Mouse (Mus musculus): Measurements from ENCODE around the gene Pgbd5.

Gene Pgbd5

GRCm38 (mm10) chr8:124404471-124405260 lies 34.8 kb downstream of the Pgbd5 start:
- TF ChIP-seq GATA4 (IDR thresholded peaks at IDR 0.05; ENCODE audit: insufficient replicate concordance, low read length), result no peak

GRCm38 (mm10) chr8:124403876-124404275 lies 35.6 kb downstream of the Pgbd5 start:
- no peak for TF ChIP-seq GATA4 (IDR thresholded peaks at IDR 0.05; ENCODE audit: insufficient replicate concordance, low read length)

- no peak for TF ChIP-seq GATA4 (IDR thresholded peaks at IDR 0.05; ENCODE audit: insufficient replicate concordance, low read length)
These were observed 40.0 kb downstream of the Pgbd5 start for GRCm38 (mm10) chr8:124399403-124399861.

- TF ChIP-seq GATA4 (IDR thresholded peaks at IDR 0.05; ENCODE audit: insufficient replicate concordance, low read length), result no peak
These were observed 40.5 kb downstream of the Pgbd5 start for GRCm38 (mm10) chr8:124398843-124399402.

GRCm38 (mm10) chr8:124397321-124398065 lies 42.0 kb downstream of the Pgbd5 start:
- TF ChIP-seq GATA4 (IDR thresholded peaks at IDR 0.05; ENCODE audit: insufficient replicate concordance, low read length), result no peak

GRCm38 (mm10) chr8:124396531-124396930 lies 42.9 kb downstream of the Pgbd5 start:
- TF ChIP-seq GATA4 (IDR thresholded peaks at IDR 0.05; ENCODE audit: insufficient replicate concordance, low read length), result no peak

DNA sequence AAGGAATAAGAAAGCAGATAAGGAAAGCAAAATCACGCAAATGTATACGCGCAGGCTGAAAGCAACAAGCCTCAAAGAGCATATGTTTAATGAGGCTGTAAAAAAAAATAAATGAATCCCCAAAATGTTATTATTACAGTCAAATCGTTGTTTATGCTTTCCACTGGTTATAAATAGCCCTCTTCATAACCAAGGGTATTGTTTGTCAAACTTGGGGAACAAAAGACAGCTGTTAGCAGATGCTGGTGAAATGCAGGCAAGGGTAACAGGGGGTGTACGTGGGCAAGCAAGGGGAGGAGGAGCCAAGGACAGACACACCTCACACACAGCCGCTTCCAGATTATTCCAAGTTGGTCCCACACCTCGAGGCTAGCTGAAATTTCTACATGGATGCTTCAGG lies 44.1 kb downstream of the Pgbd5 start:
- TF ChIP-seq GATA4 (IDR thresholded peaks at IDR 0.05; ENCODE audit: insufficient replicate concordance, low read length), result no peak

DNA sequence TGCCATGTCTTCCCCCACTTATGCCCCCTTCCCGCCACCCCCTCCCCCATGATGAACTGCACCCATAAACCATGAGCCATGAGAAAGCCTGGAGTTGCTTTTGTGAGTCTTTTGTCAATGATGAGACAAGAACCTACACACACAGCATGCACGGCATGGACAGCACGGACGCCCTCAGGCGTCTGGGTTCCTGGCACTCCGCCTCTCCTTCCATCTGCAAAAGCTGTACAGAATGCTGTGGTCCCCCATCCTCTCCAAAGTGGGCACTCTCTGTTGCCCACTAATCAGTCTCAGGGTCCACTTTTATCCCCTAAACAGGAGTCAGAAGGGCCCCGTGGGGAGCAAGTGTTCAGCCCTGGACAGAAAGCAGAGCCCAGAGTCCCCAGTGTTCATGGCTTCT lies 44.5 kb downstream of the Pgbd5 start:
- TF ChIP-seq GATA4 (IDR thresholded peaks at IDR 0.05; ENCODE audit: insufficient replicate concordance, low read length), result no peak

DNA sequence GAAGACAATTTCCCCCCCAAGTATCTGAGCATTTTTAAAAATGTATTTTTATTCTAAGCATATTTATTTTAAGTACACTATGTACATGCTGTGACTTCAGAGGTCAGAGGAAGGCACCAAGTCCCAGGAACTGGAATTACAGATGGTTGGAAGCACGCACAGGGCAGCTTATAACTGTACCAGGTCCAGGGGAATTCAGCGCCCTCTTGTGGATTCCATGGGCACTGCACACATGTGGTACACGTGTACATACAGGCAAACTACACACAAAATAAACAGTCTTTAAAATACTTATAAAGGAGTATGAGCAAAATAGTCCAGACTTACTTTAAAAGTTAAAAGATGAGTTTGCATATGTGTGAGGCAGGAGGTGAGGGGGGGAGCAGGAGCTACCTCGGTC lies 45.5 kb downstream of the Pgbd5 start:
- TF ChIP-seq GATA4 (IDR thresholded peaks at IDR 0.05; ENCODE audit: insufficient replicate concordance, low read length), result no peak

GRCm38 (mm10) chr8:124393013-124393412 lies 46.4 kb downstream of the Pgbd5 start:
- TF ChIP-seq GATA4 (IDR thresholded peaks at IDR 0.05; ENCODE audit: insufficient replicate concordance, low read length), result no peak

- no peak for TF ChIP-seq GATA4 (IDR thresholded peaks at IDR 0.05; ENCODE audit: insufficient replicate concordance, low read length)
These were observed 47.0 kb downstream of the Pgbd5 start for GRCm38 (mm10) chr8:124392271-124393012.

GRCm38 (mm10) chr8:124391191-124391590 lies 48.3 kb downstream of the Pgbd5 start:
- no peak for TF ChIP-seq GATA4 (IDR thresholded peaks at IDR 0.05; ENCODE audit: insufficient replicate concordance, low read length)

- TF ChIP-seq GATA4 (IDR thresholded peaks at IDR 0.05; ENCODE audit: insufficient replicate concordance, low read length), result no peak
These were observed 50.0 kb downstream of the Pgbd5 start for GRCm38 (mm10) chr8:124389495-124389894.

GRCm38 (mm10) chr8:124386225-124386899 lies 53.1 kb downstream of the Pgbd5 start:
- no peak for TF ChIP-seq GATA4 (IDR thresholded peaks at IDR 0.05; ENCODE audit: insufficient replicate concordance, low read length)

DNA sequence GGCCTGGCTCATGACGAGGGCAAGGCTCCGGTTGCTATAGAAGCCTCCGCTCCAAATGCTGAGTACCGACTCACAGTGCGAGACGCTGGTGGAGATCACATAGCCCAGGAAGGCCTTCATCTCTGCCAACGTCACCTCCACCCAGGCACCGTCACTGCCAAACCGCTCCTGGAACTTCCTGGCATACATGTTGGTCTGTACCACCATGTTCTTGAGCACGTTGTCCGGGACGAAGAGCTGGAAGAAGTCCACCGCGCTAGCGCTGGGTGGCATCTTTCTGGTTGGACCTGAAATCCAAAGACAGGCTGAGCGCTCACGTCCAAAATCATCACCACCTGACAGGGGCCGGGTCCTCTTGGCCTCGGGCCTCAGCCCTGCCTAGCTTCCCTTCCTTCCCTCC lies 55.1 kb downstream of the Pgbd5 start:
- TF ChIP-seq GATA4 (IDR thresholded peaks at IDR 0.05; ENCODE audit: insufficient replicate concordance, low read length), result no peak
